Mouse (Mus musculus) forebrain, embryonic 13.5 days (tissue): Measurements from ENCODE around the gene Sdhaf1. TPM values are rescaled to one million over a fixed set of nuclear protein-coding genes. Genes with fewer than 3 reads are reported as not detected.

Source experiments
- ATAC-seq: fragments of 200-750 bp; cut with Nextera tagmentation; 2 replicates; pipeline ENCODE4 v1.8.0; 2017
- H3K27ac ChIP-seq: fragments of 300-500 bp; sonication (generic); 2 replicates; pipeline ENCODE4 v1.5.1; 2015; ENCODE audit warnings: inconsistent platforms, mild to moderate bottlenecking, moderate library complexity
- H3K27me3 ChIP-seq: fragments of 300-500 bp; sonication (generic); 2 replicates; pipeline ENCODE4 v1.6.1; 2015; ENCODE audit warnings: mild to moderate bottlenecking, inconsistent platforms
- H3K36me3 ChIP-seq: fragments of 300-500 bp; sonication (generic); 2 replicates; pipeline ENCODE4 v1.6.1; 2015; ENCODE audit warnings: mild to moderate bottlenecking, inconsistent platforms; ENCODE audit not compliant: poor library complexity, severe bottlenecking
- H3K4me1 ChIP-seq: fragments of 300-500 bp; sonication (generic); 2 replicates; pipeline ENCODE4 v1.6.1; 2015; ENCODE audit warnings: inconsistent platforms
- H3K4me2 ChIP-seq: fragments of 300-500 bp; sonication (generic); 2 replicates; pipeline ENCODE4 v1.6.1; 2015; ENCODE audit warnings: inconsistent platforms, mild to moderate bottlenecking, moderate library complexity
- H3K4me3 ChIP-seq: fragments of 300-500 bp; sonication (generic); 2 replicates; pipeline ENCODE4 v1.5.1; 2015; ENCODE audit warnings: mild to moderate bottlenecking, inconsistent platforms
- H3K9ac ChIP-seq: fragments of 300-500 bp; sonication (generic); 2 replicates; pipeline ENCODE4 v1.6.1; 2015; ENCODE audit warnings: mild to moderate bottlenecking, inconsistent platforms
- H3K9me3 ChIP-seq: fragments of 300-500 bp; sonication (generic); replicated peaks from 2 replicates; pipeline ENCODE4 v1.6.1; 2016; ENCODE audit warnings: inconsistent platforms
- WGBS: fragments of 180-500 bp; shearing (Covaris S2); methylation state at CpG from one replicate; pipeline ENCODE4 v1.1.7; 2015; 5-methylcytosine and 5-hydroxymethylcytosine counted together
- polyA plus RNA-seq: library from polyadenylated mRNA; unstranded; fragments of >200 nt; fragmentation: Nextera tagmentation; extraction: Ambion mirVana; gene quantifications from 2 replicates; pipeline ENCODE4 v1.2.1, GENCODE M21; 2015

Sdhaf1 gene
- polyA plus RNA-seq, 1 experiment from 2014 or later: 24.7 TPM

GRCm38 (mm10) chr7:30289071-30289713, 34.5 kb downstream of the Sdhaf1 start:
- 78% methylated on average over 7 of the region's 7 CpGs for WGBS
- Histone ChIP-seq H3K36me3 (peaks cover 13% of the 10 kb centered on the region), H3K4me3 (no peak overlapping the region), H3K9ac (no peak overlapping the region), H3K27me3 (0 out of 2 replicates have a peak, but pooled peaks cover 2% of the 10 kb centered on the region), H3K27ac (no peak overlapping the region), H3K4me2 (no peak overlapping the region), H3K9me3 (no peaks in the 10 kb centered on the region), H3K4me1 (peaks cover 29% of the 10 kb centered on the region)
- no peak for ATAC-seq

- Histone ChIP-seq H3K27me3 (0 out of 2 replicates have a peak, but pooled peaks cover 2% of the 10 kb centered on the region), H3K4me2 (no peak overlapping the region), H3K9ac (no peak overlapping the region; the same call in 1 of the 2 replicates), H3K27ac (no peak overlapping the region), H3K4me3 (no peak overlapping the region), H3K36me3 (0 out of 2 replicates have a peak, but pooled peaks cover 4% of the 10 kb centered on the region), H3K4me1 (peaks cover 19% of the 10 kb centered on the region), H3K9me3 (no peaks in the 10 kb centered on the region)
- WGBS: 75% methylated on average over 6 of the region's 6 CpGs
- ATAC-seq: no peak
Observed at GRCm38 (mm10) chr7:30288046-30288445, 35.6 kb downstream of the Sdhaf1 start.

- H3K4me2 ChIP-seq: no peak overlapping the region
- peaks cover 9% of the 10 kb centered on the region; the same call in 1 of the 2 replicates for H3K4me1 ChIP-seq
- H3K27ac ChIP-seq: no peak overlapping the region
- 62% methylated on average over 8 of the region's 8 CpGs for WGBS
- no peak overlapping the region for H3K4me3 ChIP-seq
- no peaks in the 10 kb centered on the region for H3K9me3 ChIP-seq
- H3K36me3 ChIP-seq: no peaks in the 10 kb centered on the region
- no peak for ATAC-seq
- H3K9ac ChIP-seq: no peak overlapping the region
- 0 out of 2 replicates have a peak, but pooled peaks cover 2% of the 10 kb centered on the region for H3K27me3 ChIP-seq
Observed at GRCm38 (mm10) chr7:30286701-30287410, 36.8 kb downstream of the Sdhaf1 start.

- ATAC-seq: no peak
- Histone ChIP-seq H3K27me3 (0 out of 2 replicates have a peak, but pooled peaks cover 2% of the 10 kb centered on the region), H3K27ac (no peak overlapping the region), H3K4me1 (peaks cover 15% of the 10 kb centered on the region), H3K4me3 (no peak overlapping the region), H3K9ac (no peak overlapping the region), H3K4me2 (no peak overlapping the region), H3K36me3 (no peaks in the 10 kb centered on the region), H3K9me3 (no peaks in the 10 kb centered on the region)
- 82% methylated on average over 7 of the region's 7 CpGs for WGBS
Observed at GRCm38 (mm10) chr7:30282740-30283139, 41.0 kb downstream of the Sdhaf1 start.

- ATAC-seq: no peak
- H3K4me3 ChIP-seq: no peak overlapping the region
Observed at GRCm38 (mm10) chr7:30281522-30281921, 42.2 kb downstream of the Sdhaf1 start.

DNA sequence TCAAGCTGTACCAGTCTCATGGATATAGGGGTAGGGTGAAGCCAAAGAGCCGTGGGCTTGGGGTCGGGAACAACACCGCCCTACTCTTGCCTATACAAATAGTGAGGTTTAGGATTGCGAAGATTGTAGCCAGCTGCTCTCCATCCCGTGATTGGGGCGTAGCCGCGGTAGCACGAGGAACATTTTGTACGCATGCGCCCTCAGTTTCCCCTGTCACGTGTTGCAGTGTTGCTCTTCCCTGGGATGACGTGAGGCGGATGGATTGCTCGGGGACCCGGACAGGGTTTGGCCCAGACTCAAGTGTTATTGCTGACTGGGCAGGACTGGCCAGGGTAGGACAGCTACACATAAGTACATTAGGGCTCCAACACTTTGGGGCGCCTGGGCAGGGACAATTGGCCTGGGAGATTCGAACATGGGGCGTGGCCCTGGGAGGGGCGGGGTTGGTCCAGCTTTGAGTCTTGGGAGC, 43.0 kb downstream of the Sdhaf1 start:
- Histone ChIP-seq H3K4me2 (peak overlapping the region; percentile 74), H3K4me3 (peak overlapping the region; percentile 84), H3K4me1 (peaks cover 15% of the 10 kb centered on the region), H3K27ac (peak overlapping the region; percentile 96), H3K9ac (peak overlapping the region; percentile 64), H3K9me3 (no peaks in the 10 kb centered on the region), H3K27me3 (0 out of 2 replicates have a peak, but pooled peaks cover 2% of the 10 kb centered on the region), H3K36me3 (no peaks in the 10 kb centered on the region)
- ATAC-seq: peak; percentile 86
- WGBS: under 1% methylated on average over 20 of the region's 20 CpGs

More at GRCm38 (mm10) chr7:30281522-30281921, 42.2 kb downstream of the Sdhaf1 start:
- 81% methylated on average over 4 of the region's 4 CpGs for WGBS
- H3K36me3 ChIP-seq: no peaks in the 10 kb centered on the region
- H3K4me1 ChIP-seq: peaks cover 15% of the 10 kb centered on the region
- 0 out of 2 replicates have a peak, but pooled peaks cover 2% of the 10 kb centered on the region for H3K27me3 ChIP-seq
- H3K9ac ChIP-seq: no peak overlapping the region
- peak overlapping the region; percentile 74; the same call in 1 of the 2 replicates for H3K4me2 ChIP-seq
- H3K9me3 ChIP-seq: no peaks in the 10 kb centered on the region
- H3K27ac ChIP-seq: peak overlapping the region; percentile 96; the same call in 1 of the 2 replicates

GRCm38 (mm10) chr7:30279951-30280669, 43.6 kb downstream of the Sdhaf1 start, which contains the start of the genes Thap8 and Wdr62:
Thap8 (plus strand) TSS chr7:30280094.
Wdr62 (minus strand) TSS chr7:30280419.
- H3K4me1 ChIP-seq: peaks cover 15% of the 10 kb centered on the region
- peak within 1 kb of the TSS; percentile 84 for H3K4me3 ChIP-seq
- H3K27me3 ChIP-seq: no peaks in the 10 kb centered on the region
- peak within 1 kb of the TSS; percentile 68 for H3K9ac ChIP-seq
- peak within 1 kb of the TSS; percentile 96 for H3K27ac ChIP-seq
- H3K36me3 ChIP-seq: no peaks in the 10 kb centered on the region
- peak within 1 kb of the TSS; percentile 74 for H3K4me2 ChIP-seq
- under 1% methylated on average over 49 of the region's 49 CpGs for WGBS
- peak; percentile 97 for ATAC-seq
- no peaks in the 10 kb centered on the region for H3K9me3 ChIP-seq

GRCm38 (mm10) chr7:30279536-30279935, 44.2 kb downstream of the Sdhaf1 start:
- no peak for ATAC-seq
- peak overlapping the region; percentile 68 for H3K9ac ChIP-seq
- 0% methylated on average over 6 of the region's 6 CpGs for WGBS

DNA sequence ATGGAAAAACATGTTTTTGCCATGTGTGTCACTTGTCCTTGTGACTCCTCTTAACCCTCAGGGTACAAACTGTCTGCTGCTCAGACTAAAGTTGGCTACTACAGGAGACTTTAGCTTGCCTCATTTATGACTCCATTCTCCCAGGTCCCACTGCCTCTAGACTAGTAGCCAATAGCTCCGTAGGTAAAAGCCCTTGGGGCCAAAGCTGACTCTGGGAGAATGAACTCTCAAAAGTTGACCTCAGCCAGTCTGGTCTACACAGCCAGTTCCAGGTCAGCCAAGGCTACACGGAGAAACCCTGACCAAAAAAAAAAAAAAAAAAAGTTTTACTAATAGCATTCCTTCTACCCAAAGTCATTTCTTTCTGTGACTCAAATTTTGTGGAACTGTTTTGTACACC, 44.8 kb downstream of the Sdhaf1 start:
- Histone ChIP-seq H3K36me3 (no peaks in the 10 kb centered on the region), H3K4me3 (peak overlapping the region; percentile 84; the same call in 1 of the 2 replicates), H3K4me2 (peak overlapping the region; percentile 74), H3K4me1 (peaks cover 15% of the 10 kb centered on the region), H3K9ac (peak overlapping the region; percentile 68; the same call in 1 of the 2 replicates), H3K27ac (no peak overlapping the region), H3K27me3 (no peaks in the 10 kb centered on the region), H3K9me3 (no peaks in the 10 kb centered on the region)
- ATAC-seq: no peak
- WGBS: 60% methylated on average over 2 of the region's 2 CpGs

More at GRCm38 (mm10) chr7:30279536-30279935, 44.2 kb downstream of the Sdhaf1 start:
- H3K27me3 ChIP-seq: no peaks in the 10 kb centered on the region
- no peaks in the 10 kb centered on the region for H3K9me3 ChIP-seq
- peak overlapping the region; percentile 84 for H3K4me3 ChIP-seq
- peak overlapping the region; percentile 96 for H3K27ac ChIP-seq
- peak overlapping the region; percentile 74 for H3K4me2 ChIP-seq
- H3K36me3 ChIP-seq: no peaks in the 10 kb centered on the region
- peaks cover 15% of the 10 kb centered on the region for H3K4me1 ChIP-seq

DNA sequence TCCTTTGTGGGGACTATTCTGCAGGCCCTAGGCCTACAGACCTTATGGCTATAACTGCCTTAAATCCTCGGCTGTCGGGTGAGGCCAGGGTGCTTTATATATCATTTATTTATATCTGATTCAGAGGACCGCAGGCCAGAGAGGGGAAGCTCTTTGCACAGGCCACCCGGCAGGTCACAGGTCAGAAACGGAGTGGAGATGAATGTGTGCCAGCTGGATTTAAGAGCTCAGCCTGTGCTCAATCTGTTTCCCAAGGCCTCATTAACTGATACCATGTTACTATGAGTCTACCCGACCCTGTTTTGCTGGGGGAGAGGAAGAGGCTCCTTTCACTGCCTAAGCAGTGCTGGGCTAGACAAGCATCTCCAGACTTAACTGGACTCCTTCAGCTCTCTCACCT, 49.3 kb downstream of the Sdhaf1 start:
- H3K4me2 ChIP-seq: no peak overlapping the region
- H3K4me3 ChIP-seq: no peak overlapping the region
- no peaks in the 10 kb centered on the region for H3K9me3 ChIP-seq
- peaks cover 34% of the 10 kb centered on the region for H3K36me3 ChIP-seq
- 85% methylated on average over 6 of the region's 6 CpGs for WGBS
- no peaks in the 10 kb centered on the region for H3K27me3 ChIP-seq
- peak overlapping the region; percentile 9; the same call in 1 of the 2 replicates for H3K9ac ChIP-seq
- no peak for ATAC-seq
- H3K27ac ChIP-seq: no peak overlapping the region
- peaks cover 7% of the 10 kb centered on the region for H3K4me1 ChIP-seq
